8 mouse cellular contexts compared by ENCODE assay signal in the genomic region with DNA sequence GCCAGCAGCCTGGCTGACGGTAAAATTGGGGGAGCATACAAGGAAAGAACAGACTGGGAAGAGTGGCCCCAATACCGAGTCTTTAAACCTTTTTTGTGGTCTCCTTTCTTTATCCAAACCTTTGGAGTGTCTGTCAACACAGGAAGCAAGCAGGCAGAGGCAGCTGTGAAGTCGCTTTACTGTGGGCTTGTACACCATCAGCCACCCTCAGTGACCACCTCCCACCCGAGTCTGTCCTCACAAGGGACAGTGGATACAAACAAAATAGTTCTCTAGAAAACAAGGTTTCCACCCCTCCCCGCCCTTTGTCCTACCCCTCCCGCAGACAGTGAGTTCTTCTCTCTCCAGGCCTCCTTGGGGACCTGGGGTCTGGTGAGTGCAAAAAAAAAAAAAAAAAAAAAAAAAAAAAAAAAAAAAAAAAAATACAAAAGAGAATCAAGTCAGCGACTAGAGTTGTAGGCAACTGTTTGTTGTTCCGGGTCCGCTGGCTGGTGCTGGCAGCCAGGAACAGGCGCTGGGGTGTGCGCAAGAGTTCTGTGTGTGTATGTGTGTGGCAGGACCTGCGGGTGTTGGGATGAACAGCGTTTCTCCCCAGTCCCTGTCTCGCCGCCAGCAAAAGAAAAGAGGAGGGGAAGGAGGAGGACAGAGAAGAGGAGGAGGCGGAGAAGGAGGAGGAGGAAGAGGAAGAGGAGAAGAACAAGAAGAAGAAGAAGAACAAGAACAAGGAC. TPM values are rescaled to one million over a fixed set of nuclear protein-coding genes. Genes with fewer than 3 reads are reported as not detected.
DNase-seq lines count a peak whose midpoint lies in the region; ATAC-seq and TF ChIP-seq lines count a peak whose summit lies in the region.

No protein-coding gene starts in this region.

- peaks cover 42% of the 10 kb centered on the region for H3K4me1 ChIP-seq in megakaryocyte, embryonic 14.5 days
- peaks cover 23% of the 10 kb centered on the region for H3K4me1 ChIP-seq in limb, embryonic 10.5 days
- peaks cover 17% of the 10 kb centered on the region for H3K4me1 ChIP-seq in olfactory bulb, adult 2 months (ENCODE audit: control insufficient read depth, insufficient read depth, low read length)

- peak; percentile 46 for DNase-seq in cerebellum, adult 11-12 months
- DNase-seq in limb, embryonic 10.5 days (ENCODE audit: low spot score): peak; percentile 52
- DNase-seq in MN1 (ENCODE audit: low spot score): no peak
- no peak for DNase-seq in T-cell, adult 2 months (ENCODE audit: low spot score)

- no peak for TF ChIP-seq CTCF in olfactory bulb, adult 2 months (IDR thresholded peaks at IDR 0.05; ENCODE audit: insufficient read depth, low read depth, low read length)

- TF ChIP-seq POLR2A in olfactory bulb, adult 2 months (IDR thresholded peaks at IDR 0.05; ENCODE audit: insufficient read depth, low read depth, low read length): no peak

- peaks cover 85% of the 10 kb centered on the region for H3K27me3 ChIP-seq in megakaryocyte, embryonic 14.5 days (replicated peaks)
- H3K27me3 ChIP-seq in limb, embryonic 10.5 days (ENCODE audit: low read depth, poor library complexity, severe bottlenecking): peaks cover 72% of the 10 kb centered on the region

- H3K4me3 ChIP-seq in megakaryocyte, embryonic 14.5 days (replicated peaks): peak overlapping the region; percentile 93
- H3K4me3 ChIP-seq in limb, embryonic 10.5 days: peak overlapping the region; percentile 59
- peak overlapping the region; percentile 36 for H3K4me3 ChIP-seq in olfactory bulb, adult 2 months (ENCODE audit: insufficient read depth, low read depth, low read length)

- no peaks in the 10 kb centered on the region for H3K36me3 ChIP-seq in megakaryocyte, embryonic 14.5 days (replicated peaks; ENCODE audit: low read length)
- H3K36me3 ChIP-seq in limb, embryonic 10.5 days: no peaks in the 10 kb centered on the region

- WGBS in limb, embryonic 10.5 days: 28% methylated on average over 16 of the region's 16 CpGs
- 21% methylated on average over 16 of the region's 16 CpGs for WGBS in olfactory bulb, adult 2 months

- H3K9me3 ChIP-seq in megakaryocyte, embryonic 14.5 days: no peaks in the 10 kb centered on the region
- H3K9me3 ChIP-seq in limb, embryonic 10.5 days (replicated peaks): no peaks in the 10 kb centered on the region

- no peak overlapping the region for H3K27ac ChIP-seq in limb, embryonic 10.5 days
- H3K27ac ChIP-seq in olfactory bulb, adult 2 months (ENCODE audit: insufficient read depth, low read depth, low read length): no peak overlapping the region

- ATAC-seq in cerebellum, adult (ENCODE audit: insufficient number of reproducible peaks, low FRiP score, low TSS enrichment): no peak
- ATAC-seq in megakaryocyte, adult 5-6 weeks (ENCODE audit: poor library complexity, severe bottlenecking): no peak

RNA-seq across cellular contexts. Expression of a gene that starts 58.8 kb away (rescaled TPM):
- 3.1 TPM in 1 of 2 replicates, not detected in the other for polyA plus RNA-seq in megakaryocyte, embryonic 14.5 days (2012; ENCODE audit: insufficient read depth, low replicate concordance)
- total RNA-seq in megakaryocyte, adult 5-6 weeks (2015): 22.2 and 24.6 TPM in 2 replicates
- 8.4 and 22.8 TPM in 2 replicates for total RNA-seq in megakaryocyte, adult 5-6 weeks (2017)
- 0.16 and 0.50 TPM in 2 replicates for polyA plus RNA-seq in limb, embryonic 10.5 days (2016; fragmentation: Nextera tagmentation; extraction: Ambion mirVana)
- not detected in 2 replicates for polyA plus RNA-seq in olfactory bulb, adult 2 months (2012; ENCODE audit: insufficient read depth, insufficient read length, low replicate concordance, missing spikeins)

Comparison
In these comparisons a context has a peak if more than half of its experiments do, and no peak if none do; other contexts are left out.
1. DNase-seq: peak in cerebellum, adult 11-12 months (single experiment) and limb, embryonic 10.5 days (single experiment); none in MN1 (single experiment) and T-cell, adult 2 months (single experiment).
2. H3K4me3 ChIP-seq: peak in every context shown above with its lines; median percentile 93 in megakaryocyte, embryonic 14.5 days; 59 in limb, embryonic 10.5 days; 36 in olfactory bulb, adult 2 months.